9 mouse cellular contexts compared by ENCODE assay signal in genomic region chr12:108494011-108494541, GRCm38 (mm10).
DNase-seq lines count a peak whose midpoint lies in the region; ATAC-seq lines count a peak whose summit lies in the region.
"Had no signal": no experiment of that assay in that cellular context is flagged by ENCODE, and none has a peak within 500 bp of the region (broad histone marks: within the 10 kb centered on the region; RNA-seq: fewer than 3 reads in every experiment).

No protein-coding gene starts in this region.

- no peak overlapping the region for H3K4me3 ChIP-seq in forebrain, embryonic 12.5 days (replicated peaks)
- H3K4me3 ChIP-seq in midbrain, embryonic 16.5 days (ENCODE audit: low read depth, low read length), result no peak overlapping the region
- H3K4me3 ChIP-seq: liver, embryonic 13.5 days had no signal

- peaks cover 41% of the 10 kb centered on the region for H3K4me1 ChIP-seq in forebrain, embryonic 12.5 days
- H3K4me1 ChIP-seq in midbrain, embryonic 16.5 days (ENCODE audit: control insufficient read depth, insufficient read depth, low read length), result peaks cover 9% of the 10 kb centered on the region; the same call in 1 of the 2 replicates
- H3K4me1 ChIP-seq: liver, embryonic 13.5 days had no signal

- no peak overlapping the region for H3K27ac ChIP-seq in forebrain, embryonic 12.5 days
- no peak overlapping the region for H3K27ac ChIP-seq in midbrain, embryonic 16.5 days (ENCODE audit: low read length)
- H3K27ac ChIP-seq: liver, embryonic 13.5 days had no signal

- H3K27me3 ChIP-seq in forebrain, embryonic 12.5 days, result no peaks in the 10 kb centered on the region
- H3K27me3 ChIP-seq in midbrain, embryonic 16.5 days (ENCODE audit: control insufficient read depth, insufficient read depth, low read depth, low read length), result no peaks in the 10 kb centered on the region
- H3K27me3 ChIP-seq: liver, embryonic 13.5 days had no signal

- DNase-seq in heart, adult 18-20 months, result peak; percentile 48 to 74
- DNase-seq in heart, adult 11 months, result no peak
- DNase-seq in brain, adult 2 months (ENCODE audit: low read depth, low spot score), result peak; percentile 91
- peak; percentile 37 for DNase-seq in hindlimb bud, embryonic 11.5 days (ENCODE audit: extremely low spot score, low read depth, low spot score)
- DNase-seq in left cerebral cortex, adult 18-20 months (ENCODE audit: low spot score in 2 of 2), result peak; percentile 46 to 64
- no peak for DNase-seq in spleen, postnatal 14 days (ENCODE audit: low spot score in 2 of 2)
- DNase-seq: liver, embryonic 13.5 days had no signal

- no peaks in the 10 kb centered on the region for H3K9me3 ChIP-seq in forebrain, embryonic 12.5 days
- no peaks in the 10 kb centered on the region for H3K9me3 ChIP-seq in midbrain, embryonic 16.5 days (replicated peaks; ENCODE audit: control insufficient read depth, low read length, poor library complexity, severe bottlenecking)
- H3K9me3 ChIP-seq: liver, embryonic 13.5 days had no signal

- no peaks in the 10 kb centered on the region for H3K36me3 ChIP-seq in forebrain, embryonic 12.5 days (replicated peaks)
- H3K36me3 ChIP-seq in midbrain, embryonic 16.5 days (ENCODE audit: control insufficient read depth, insufficient read depth, low read length), result no peaks in the 10 kb centered on the region
- H3K36me3 ChIP-seq: liver, embryonic 13.5 days had no signal

- H3K9ac ChIP-seq in forebrain, embryonic 12.5 days, result no peak overlapping the region
- H3K9ac ChIP-seq in midbrain, embryonic 16.5 days (ENCODE audit: low read depth, low read length), result no peak overlapping the region
- H3K9ac ChIP-seq: liver, embryonic 13.5 days had no signal

- no peak overlapping the region for H3K4me2 ChIP-seq in forebrain, embryonic 12.5 days
- H3K4me2 ChIP-seq in midbrain, embryonic 16.5 days (ENCODE audit: low read length), result no peak overlapping the region
- H3K4me2 ChIP-seq: liver, embryonic 13.5 days had no signal

- ATAC-seq in forebrain, embryonic 12.5 days (ENCODE audit: low FRiP score), result peak; percentile 28; the same call in 1 of the 2 replicates
- ATAC-seq in midbrain, embryonic 16.5 days, result peak; percentile 57

- 25% methylated on average over 4 of the region's 4 CpGs for WGBS in forebrain, embryonic 12.5 days
- 23% methylated on average over 4 of the region's 4 CpGs for WGBS in midbrain, embryonic 16.5 days

Comparison
In these comparisons a context has a peak if more than half of its experiments do, and no peak if none do; other contexts are left out.
1. DNase-seq: peak in heart, adult 18-20 months (2 of 2), brain, adult 2 months (single experiment), hindlimb bud, embryonic 11.5 days (single experiment) and left cerebral cortex, adult 18-20 months (2 of 2); none in heart, adult 11 months (single experiment) and spleen, postnatal 14 days (0 of 2).